Mouse (Mus musculus): Measurements from ENCODE around the gene 4931428F04Rik.

- no peak for TF ChIP-seq CTCF (IDR thresholded peaks at IDR 0.05; ENCODE audit: low read depth)
- no peak for TF ChIP-seq EP300 (IDR thresholded peaks at IDR 0.05; ENCODE audit: low read depth)
These were observed 29.1 kb downstream of the 4931428F04Rik start for GRCm38 (mm10) chr8:105260371-105261099.

Data from liver, postnatal 0 days (tissue).